Mouse (Mus musculus) ES-CJ7 (cell line): ENCODE results near the gene Dach1.

Source experiments
- DNase-seq: peaks from one replicate; pipeline ENCODE4 v3.0.0; 2011; ENCODE audit warnings: low read depth, low spot score

Gene Dach1

DNA sequence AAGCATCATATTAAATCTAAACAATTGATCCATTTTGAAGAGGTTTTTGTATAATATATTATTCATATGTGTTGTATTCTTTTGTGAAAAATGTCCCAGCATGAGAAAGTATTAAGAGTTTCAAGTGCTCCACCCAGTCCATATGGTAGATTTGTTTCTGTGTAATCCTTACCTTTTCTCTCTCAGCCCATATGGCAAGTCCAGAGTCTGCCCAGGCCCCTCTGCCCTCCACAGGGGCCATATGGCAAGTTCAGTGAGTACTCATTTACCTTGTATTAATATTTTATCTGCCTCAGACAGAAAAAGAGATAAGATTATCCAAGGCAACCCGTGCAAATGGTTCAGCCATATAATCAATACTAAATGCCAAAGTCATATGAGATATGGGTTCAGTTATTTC is 314.2 kb downstream of the Dach1 start:
- DNase-seq, result no peak

DNA sequence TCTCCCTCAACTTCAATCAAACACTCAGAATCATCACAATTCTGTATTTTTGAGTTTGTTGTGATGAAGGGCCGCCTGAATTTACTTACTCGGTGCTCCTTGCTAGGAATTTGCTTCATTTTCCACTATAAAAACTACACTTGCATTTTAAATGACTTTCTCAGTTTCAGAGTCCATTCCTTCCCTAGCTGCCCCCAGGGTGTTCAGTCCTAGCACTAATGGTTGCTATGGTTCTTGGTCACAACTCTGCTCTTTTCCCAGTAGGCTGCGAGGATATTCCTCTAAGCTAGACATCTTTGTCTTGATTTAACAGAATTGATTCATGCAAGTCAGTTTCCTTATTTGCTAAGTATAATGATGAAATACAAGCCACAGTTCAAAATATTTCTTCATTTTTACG is 319.1 kb downstream of the Dach1 start:
- no peak for DNase-seq

DNA sequence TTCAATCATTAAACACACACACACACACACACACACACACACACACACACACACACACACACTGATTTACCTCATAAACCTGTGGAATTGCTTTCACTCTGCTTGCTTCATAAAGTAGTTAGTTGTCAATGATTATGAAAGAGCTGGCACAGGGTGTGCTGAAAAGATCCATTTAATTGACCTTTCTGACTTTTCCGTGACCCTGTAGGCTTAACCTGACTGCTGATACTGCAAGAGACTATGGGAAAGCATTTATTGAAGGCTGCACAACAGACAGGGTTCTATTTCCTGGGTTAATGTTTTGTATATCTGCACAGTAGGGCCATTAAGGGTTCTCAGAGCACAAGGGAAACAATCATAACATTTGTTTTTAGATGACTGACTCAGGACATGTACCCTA is 321.9 kb downstream of the Dach1 start:
- no peak for DNase-seq

DNA sequence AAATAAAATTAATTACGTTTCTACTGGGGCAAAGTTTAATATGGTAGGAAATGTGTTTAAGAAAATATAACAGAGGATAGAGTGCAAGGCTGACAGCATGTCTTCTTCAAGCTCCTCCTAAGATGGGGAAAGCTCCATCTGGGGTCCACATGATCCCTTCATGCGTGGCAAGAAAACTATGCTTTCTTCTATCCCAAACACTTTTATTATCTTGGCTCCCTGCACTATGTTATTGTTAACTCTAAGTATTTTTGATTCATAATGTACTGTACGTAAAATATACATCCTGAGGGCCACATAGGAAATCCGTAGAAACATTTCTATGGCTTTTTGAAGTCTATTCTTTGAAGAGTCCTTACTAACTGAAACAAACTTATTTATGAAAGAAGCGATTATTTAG is 330.3 kb downstream of the Dach1 start:
- no peak for DNase-seq

DNA sequence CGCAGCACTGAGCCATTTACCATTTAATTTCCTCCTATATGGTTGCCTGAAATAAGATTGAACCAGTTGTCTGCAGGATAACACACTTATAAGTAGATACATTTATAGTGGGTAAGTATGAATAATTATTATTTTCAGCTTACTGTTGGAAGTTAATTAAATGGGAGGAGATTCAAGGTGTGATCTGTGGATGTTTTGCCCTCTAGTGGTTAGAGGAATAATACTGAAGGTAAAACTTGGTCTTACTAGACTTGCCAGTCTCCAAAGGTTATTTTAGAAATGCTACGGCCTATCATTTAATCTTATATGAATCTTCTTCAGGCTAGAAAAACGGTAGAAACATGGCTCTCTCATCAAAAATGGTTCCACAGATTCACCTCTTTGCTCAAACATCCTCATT is 339.7 kb downstream of the Dach1 start:
- DNase-seq, result no peak

DNA sequence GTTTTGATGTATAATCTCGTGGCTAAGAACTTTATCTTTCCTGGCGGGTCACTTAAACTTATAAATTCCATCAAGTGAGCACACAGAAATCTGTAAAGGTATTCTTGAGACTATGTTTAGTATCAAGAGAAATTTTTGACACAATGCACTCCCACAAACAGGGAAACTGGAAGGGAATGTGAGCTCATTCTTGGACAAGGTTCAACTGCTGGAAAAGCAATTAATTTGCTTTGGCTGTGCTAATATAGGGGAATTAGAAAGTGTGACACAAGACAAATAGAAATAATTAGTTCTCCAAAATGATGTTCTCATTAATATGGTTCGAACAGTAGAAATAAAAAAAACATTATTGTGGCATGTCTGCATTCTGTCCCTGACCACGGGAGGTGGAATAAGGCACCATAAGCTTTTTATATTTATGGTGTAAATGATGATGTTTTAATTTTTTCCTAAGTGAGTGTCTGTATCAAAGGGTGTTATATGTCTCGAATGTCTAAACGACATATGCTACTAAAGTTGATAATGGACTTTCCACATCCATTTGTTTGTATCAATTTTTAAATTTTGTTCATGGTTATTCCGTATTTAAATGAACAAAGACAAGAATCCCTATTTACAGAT is 354.9 kb downstream of the Dach1 start:
- DNase-seq, result no peak

DNA sequence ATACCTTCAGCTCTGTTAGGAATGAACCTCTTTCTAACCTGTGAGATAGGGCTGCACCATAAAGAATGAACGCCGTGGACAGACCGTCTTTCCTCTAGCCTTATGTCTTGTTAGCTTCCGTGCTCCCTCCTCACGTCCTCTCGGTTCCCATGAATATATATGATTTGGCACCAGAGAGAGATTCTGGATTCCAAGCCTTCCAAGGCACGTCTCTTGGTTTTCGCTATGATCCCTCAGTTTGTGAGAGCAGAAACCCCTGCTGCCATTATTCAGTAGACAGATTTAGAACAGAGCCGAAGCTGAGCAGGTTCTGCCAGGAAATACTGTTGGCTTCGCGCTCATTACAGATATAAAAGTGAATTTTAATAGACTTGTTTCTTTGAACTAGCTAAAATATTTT is 356.0 kb downstream of the Dach1 start:
- no peak for DNase-seq

DNA sequence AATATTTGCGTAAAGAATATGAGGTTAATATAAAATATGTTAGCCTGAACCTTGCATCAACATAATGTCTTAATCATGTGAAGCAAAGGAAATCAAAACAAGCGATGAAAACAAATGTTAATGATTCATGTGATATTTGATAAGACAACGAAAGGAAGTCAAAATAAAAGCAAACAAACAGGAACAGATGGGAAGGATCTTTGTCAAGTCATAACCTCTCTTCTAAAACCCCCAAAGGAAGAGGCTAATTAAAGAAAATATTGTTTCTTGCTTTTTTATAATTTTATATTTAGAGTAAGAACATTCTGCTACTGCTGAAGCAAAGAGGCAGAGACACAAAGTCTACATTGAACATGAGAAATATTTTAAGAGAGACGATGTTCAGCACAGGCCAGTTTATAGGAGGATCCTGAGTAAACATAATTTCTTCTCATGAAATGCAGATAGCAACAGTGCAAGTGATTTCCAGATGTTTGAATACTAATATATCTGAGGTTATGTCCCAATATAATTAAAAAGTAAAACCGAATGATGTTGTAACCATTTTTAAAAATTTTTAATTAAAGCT is 374.1 kb downstream of the Dach1 start:
- no peak for DNase-seq

DNA sequence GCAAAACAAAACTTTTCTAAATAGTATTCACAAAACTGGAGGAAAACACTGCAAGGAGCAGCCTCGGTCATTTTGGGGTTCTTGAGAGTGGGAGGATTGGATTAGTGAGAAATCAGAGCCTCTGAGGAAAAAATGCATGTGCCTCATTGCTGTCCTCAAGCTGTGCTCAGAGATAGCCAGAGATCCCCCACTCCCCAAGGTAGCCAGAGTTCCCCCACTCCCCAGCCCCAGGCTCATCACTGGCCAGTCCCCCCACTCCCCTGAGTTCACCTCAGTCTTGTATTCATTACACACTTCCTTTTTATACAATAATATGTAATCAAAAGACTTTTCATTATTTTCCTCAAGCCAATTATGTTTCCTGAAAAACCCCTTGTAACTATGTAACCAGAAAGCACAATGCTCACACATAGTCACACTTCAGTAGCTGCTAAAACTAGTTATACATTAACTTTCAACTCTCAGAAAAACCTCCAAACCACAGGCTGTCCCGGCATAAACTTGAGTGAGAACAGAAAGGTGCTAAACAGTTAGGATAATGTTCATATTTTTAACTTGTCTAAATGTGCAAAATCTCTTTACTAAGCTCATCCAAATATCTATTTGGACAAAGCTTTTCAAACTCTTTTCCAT is 395.3 kb downstream of the Dach1 start:
- no peak for DNase-seq

DNA sequence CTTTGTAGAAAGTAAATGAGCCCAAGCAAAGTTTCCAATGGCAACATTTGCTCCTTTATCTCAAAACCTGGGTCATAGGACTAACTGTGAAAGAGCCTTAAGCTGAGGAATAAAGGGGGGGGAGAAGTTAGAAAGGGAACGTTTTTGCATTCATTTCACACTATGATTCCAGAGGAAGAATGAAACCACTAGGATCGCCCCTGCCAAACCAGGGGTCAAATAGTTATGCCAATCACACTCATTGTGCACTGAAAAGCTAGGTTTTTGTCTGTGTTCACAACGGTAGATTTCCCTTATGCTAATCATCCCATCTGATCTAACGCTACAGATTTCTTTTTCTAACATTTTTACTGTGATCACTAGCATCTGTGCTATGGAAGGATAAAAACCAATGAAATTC is 415.2 kb downstream of the Dach1 start:
- no peak for DNase-seq

DNA sequence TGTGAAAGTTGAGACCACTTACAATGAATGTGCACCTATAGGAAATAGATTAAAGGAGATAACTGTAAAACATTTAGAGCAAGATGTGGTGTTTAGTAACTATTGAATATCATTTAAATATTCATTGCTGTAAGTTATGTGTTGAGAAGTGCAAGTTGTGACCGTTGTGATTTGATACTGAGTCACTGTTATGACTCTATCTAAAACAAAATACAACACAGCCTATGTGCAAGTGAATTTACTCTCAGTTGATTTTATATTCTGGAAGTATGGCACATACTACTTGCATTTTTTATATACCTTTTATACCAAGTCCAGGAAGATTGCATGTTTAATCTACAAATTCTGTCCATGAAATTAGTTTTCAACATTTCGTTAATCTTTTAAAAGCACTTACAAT is 415.6 kb downstream of the Dach1 start:
- DNase-seq, result no peak

DNA sequence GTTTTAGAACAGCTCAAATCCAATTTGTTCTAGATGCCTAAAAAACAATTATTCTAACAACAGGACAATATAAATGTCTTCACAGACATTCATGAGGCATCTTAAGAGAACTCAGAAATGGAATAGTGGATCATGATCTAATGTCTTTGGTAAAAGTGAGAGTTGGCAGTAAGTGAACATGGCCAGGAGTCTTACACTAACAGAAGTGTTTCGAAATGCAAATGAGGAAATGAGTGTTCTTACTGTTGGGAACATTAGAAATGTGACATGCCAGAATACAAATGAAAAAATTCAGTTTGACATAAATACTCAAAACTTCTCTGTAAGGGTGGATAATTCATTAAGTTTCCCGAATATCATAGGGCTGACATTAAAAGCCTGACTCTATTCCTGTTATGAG is 426.3 kb downstream of the Dach1 start:
- no peak for DNase-seq

DNA sequence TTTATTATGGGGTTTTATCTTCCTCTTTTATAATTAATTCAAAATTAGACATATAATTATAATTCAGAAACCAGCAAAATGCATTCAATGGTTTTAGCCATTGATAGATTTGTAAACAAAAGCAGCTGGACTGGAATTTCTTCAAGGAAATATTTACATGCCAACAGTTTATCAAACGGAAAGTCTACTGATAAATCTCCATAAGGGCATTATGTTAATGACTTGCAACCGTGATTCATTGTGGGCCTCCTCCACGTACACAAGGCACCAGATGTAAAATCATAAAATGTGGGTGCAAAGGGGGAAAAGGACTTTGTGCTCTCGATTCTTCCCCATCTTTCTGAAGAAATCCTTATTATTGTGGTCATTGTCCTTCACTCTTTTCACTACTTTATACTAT is 426.8 kb downstream of the Dach1 start:
- no peak for DNase-seq
